Comparison of ENCODE assay signal across 15 mouse cellular contexts in genomic region chr13:57107956-57108355, GRCm38 (mm10).
A peak's percentile ranks its signal among the peaks of the same experiment; 100 is the strongest.
DNase-seq lines count a peak whose midpoint lies in the region; ATAC-seq and TF ChIP-seq lines count a peak whose summit lies in the region.
"Had no signal": no experiment of that assay in that cellular context is flagged by ENCODE, and none has a peak within 500 bp of the region (broad histone marks: within the 10 kb centered on the region; RNA-seq: fewer than 3 reads in every experiment).

No protein-coding gene starts in this region.

- peaks cover 9% of the 10 kb centered on the region for H3K4me1 ChIP-seq in heart, embryonic 12.5 days (replicated peaks)
- H3K4me1 ChIP-seq in forebrain, postnatal 0 days (ENCODE audit: insufficient read depth) = peaks cover 5% of the 10 kb centered on the region; the same call in 1 of the 2 replicates
- H3K4me1 ChIP-seq in midbrain, embryonic 16.5 days (ENCODE audit: control insufficient read depth, insufficient read depth, low read length) = peaks cover 11% of the 10 kb centered on the region
- no peaks in the 10 kb centered on the region for H3K4me1 ChIP-seq in cerebellum, adult 2 months (ENCODE audit: control insufficient read depth, insufficient read depth, low read length)
- H3K4me1 ChIP-seq: lung, embryonic 15.5 days; stomach, embryonic 15.5 days had no signal

- H3K27me3 ChIP-seq in heart, embryonic 12.5 days (replicated peaks) = no peaks in the 10 kb centered on the region
- H3K27me3 ChIP-seq in forebrain, postnatal 0 days (ENCODE audit: insufficient read depth, low read length) = no peaks in the 10 kb centered on the region
- H3K27me3 ChIP-seq in midbrain, embryonic 16.5 days (ENCODE audit: control insufficient read depth, insufficient read depth, low read depth, low read length) = no peaks in the 10 kb centered on the region
- no peaks in the 10 kb centered on the region for H3K27me3 ChIP-seq in cerebellum, adult 2 months (ENCODE audit: control insufficient read depth, insufficient read depth, low read length)
- H3K27me3 ChIP-seq: stomach, embryonic 15.5 days had no signal

- H3K4me3 ChIP-seq in heart, embryonic 12.5 days = no peak overlapping the region
- H3K4me3 ChIP-seq in forebrain, postnatal 0 days (ENCODE audit: low read depth, low read length) = no peak overlapping the region
- no peak overlapping the region for H3K4me3 ChIP-seq in midbrain, embryonic 16.5 days (ENCODE audit: low read depth, low read length)
- no peak overlapping the region for H3K4me3 ChIP-seq in cerebellum, adult 2 months (replicated peaks; ENCODE audit: insufficient read depth, low read depth, low read length)
- H3K4me3 ChIP-seq: lung, embryonic 15.5 days; stomach, embryonic 15.5 days had no signal

- no peak overlapping the region for H3K27ac ChIP-seq in heart, embryonic 12.5 days (ENCODE audit: poor library complexity, severe bottlenecking)
- H3K27ac ChIP-seq in forebrain, postnatal 0 days (ENCODE audit: low read depth, low read length) = no peak overlapping the region
- H3K27ac ChIP-seq in midbrain, embryonic 16.5 days (ENCODE audit: low read length) = peak overlapping the region; percentile 19; the same call in 1 of the 2 replicates
- H3K27ac ChIP-seq in cerebellum, adult 2 months (ENCODE audit: insufficient read depth, low read length) = no peak overlapping the region
- H3K27ac ChIP-seq: lung, embryonic 15.5 days; stomach, embryonic 15.5 days had no signal

- H3K36me3 ChIP-seq in heart, embryonic 12.5 days = no peaks in the 10 kb centered on the region
- no peaks in the 10 kb centered on the region for H3K36me3 ChIP-seq in forebrain, postnatal 0 days (ENCODE audit: insufficient read depth)
- no peaks in the 10 kb centered on the region for H3K36me3 ChIP-seq in midbrain, embryonic 16.5 days (ENCODE audit: control insufficient read depth, insufficient read depth, low read length)
- H3K36me3 ChIP-seq: lung, embryonic 15.5 days; stomach, embryonic 15.5 days had no signal

- TF ChIP-seq CTCF in forebrain, postnatal 0 days (IDR thresholded peaks at IDR 0.05; ENCODE audit: low read depth) = no peak
- TF ChIP-seq CTCF in cerebellum, adult 2 months (IDR thresholded peaks at IDR 0.05; ENCODE audit: borderline replicate concordance, insufficient read depth, low read depth, low read length) = no peak

- intact Hi-C loops in heart, postnatal 25 days (cut with DNase I) = no loop called here

- no peak for TF ChIP-seq POLR2A in cerebellum, adult 2 months (IDR thresholded peaks at IDR 0.05; ENCODE audit: borderline replicate concordance, insufficient read depth, low read length)

- DNase-seq in heart, postnatal 25 days (ENCODE audit: low spot score) = no peak
- peak; percentile 55 for DNase-seq in embryo, embryonic 10 days (ENCODE audit: low spot score)
- peak; percentile 20 for DNase-seq in forebrain, postnatal 0 days
- DNase-seq in layer of hippocampus, postnatal 10 days (ENCODE audit: low spot score in 2 of 2) = no peak
- no peak for DNase-seq in spleen, adult 18-20 months
- no peak for DNase-seq in cerebellum, adult 2 months
- DNase-seq: adrenal gland, postnatal 36 days; cerebellum, postnatal 10 days; kidney, postnatal 10 days; right cerebral cortex, postnatal 25 days had no signal

- ATAC-seq in heart, embryonic 12.5 days (ENCODE audit: insufficient number of reproducible peaks, low FRiP score) = no peak
- no peak for ATAC-seq in forebrain, postnatal 0 days
- peak; percentile 45; the same call in 1 of the 2 replicates for ATAC-seq in midbrain, embryonic 16.5 days
- ATAC-seq: Patski had no signal

- H3K4me2 ChIP-seq in heart, embryonic 12.5 days = peak overlapping the region; percentile 39
- peak overlapping the region; percentile 10; the same call in 1 of the 2 replicates for H3K4me2 ChIP-seq in forebrain, postnatal 0 days (ENCODE audit: low read depth)
- H3K4me2 ChIP-seq in midbrain, embryonic 16.5 days (ENCODE audit: low read length) = peak overlapping the region; percentile 12; the same call in 1 of the 2 replicates
- H3K4me2 ChIP-seq: lung, embryonic 15.5 days; stomach, embryonic 15.5 days had no signal

- H3K9me3 ChIP-seq in heart, embryonic 12.5 days (replicated peaks) = no peaks in the 10 kb centered on the region; the same call in 1 of the 2 replicates
- no peaks in the 10 kb centered on the region for H3K9me3 ChIP-seq in forebrain, postnatal 0 days (ENCODE audit: low read length)
- H3K9me3 ChIP-seq in midbrain, embryonic 16.5 days (replicated peaks; ENCODE audit: control insufficient read depth, low read length, poor library complexity, severe bottlenecking) = no peaks in the 10 kb centered on the region
- H3K9me3 ChIP-seq: lung, embryonic 15.5 days; stomach, embryonic 15.5 days had no signal

- H3K9ac ChIP-seq in heart, embryonic 12.5 days = 0 out of 2 replicates have a peak overlapping the region, but pooled peaks have one; percentile 12
- no peak overlapping the region; the same call in 1 of the 2 replicates for H3K9ac ChIP-seq in forebrain, postnatal 0 days
- no peak overlapping the region for H3K9ac ChIP-seq in midbrain, embryonic 16.5 days (ENCODE audit: low read depth, low read length)
- H3K9ac ChIP-seq: lung, embryonic 15.5 days; stomach, embryonic 15.5 days had no signal

- 9% methylated on average over 12 of the region's 12 CpGs for WGBS in heart, embryonic 12.5 days
- WGBS in forebrain, postnatal 0 days = 5% methylated on average over 12 of the region's 12 CpGs
- WGBS in midbrain, embryonic 16.5 days = under 1% methylated on average over 12 of the region's 12 CpGs
- 17% methylated on average over 12 of the region's 12 CpGs for WGBS in cerebellum, adult 2 months

Comparison
In these comparisons a context has a peak if more than half of its experiments do, and no peak if none do; other contexts are left out.
1. DNase-seq: peak in embryo, embryonic 10 days (single experiment) and forebrain, postnatal 0 days (single experiment); none in heart, postnatal 25 days (single experiment), layer of hippocampus, postnatal 10 days (0 of 2), spleen, adult 18-20 months (0 of 2) and cerebellum, adult 2 months (0 of 2).
2. Peak in every context shown above with its lines, with median percentiles within 50 percentile points of each other: H3K4me2 ChIP-seq.